Mouse (Mus musculus) kidney, adult 2 months (tissue): ENCODE results near the gene Asb6. TPM values are rescaled to one million over a fixed set of nuclear protein-coding genes. Genes with fewer than 3 reads are reported as not detected.

Experiments used
- DNase-seq: peaks from one replicate; pipeline ENCODE4 v3.0.0; 2021
- H3K27ac ChIP-seq: fragments of 200-500 bp; 2 replicates; pipeline ENCODE4 v1.5.1; 2012; ENCODE audit warnings: low read depth, low read length, control low read depth, inconsistent platforms; ENCODE audit not compliant: insufficient read depth
- H3K27me3 ChIP-seq: fragments of 200-500 bp; replicated peaks from 2 replicates; pipeline ENCODE4 v1.6.1; 2012; ENCODE audit warnings: mild to moderate bottlenecking, moderate library complexity, low read length, inconsistent platforms; ENCODE audit not compliant: control insufficient read depth, insufficient read depth
- H3K36me3 ChIP-seq: fragments of 200-500 bp; 2 replicates; pipeline ENCODE4 v1.6.1; 2012; ENCODE audit warnings: mild to moderate bottlenecking, moderate library complexity, low read length, inconsistent platforms; ENCODE audit not compliant: control insufficient read depth, insufficient read depth
- H3K4me1 ChIP-seq: fragments of 200-500 bp; 2 replicates; pipeline ENCODE4 v1.6.1; 2011; ENCODE audit warnings: low read length; ENCODE audit not compliant: control insufficient read depth, insufficient read depth
- H3K4me3 ChIP-seq: fragments of 200-500 bp; 2 replicates; pipeline ENCODE4 v1.5.1; 2011; ENCODE audit warnings: mild to moderate bottlenecking, low read depth, low read length, control low read depth; ENCODE audit not compliant: insufficient read depth
- CTCF ChIP-seq: fragments of 200-500 bp; conservative IDR thresholded peaks from 2 replicates; pipeline ENCODE4 v1.5.1; 2011; ENCODE audit warnings: low read depth, mild to moderate bottlenecking, control low read depth, low read length, moderate library complexity, mixed read lengths; ENCODE audit not compliant: insufficient read depth, insufficient read length
- POLR2A ChIP-seq: fragments of 200-500 bp; IDR thresholded peaks from one replicate; pipeline ENCODE4 v1.6.1; 2011; ENCODE audit warnings: low read depth, low read length, control low read depth
- WGBS: fragments of 180-500 bp; shearing (Covaris S2); methylation state at CpG from one replicate; pipeline ENCODE4 v1.1.7; 2018; 5-methylcytosine and 5-hydroxymethylcytosine counted together
- polyA plus RNA-seq: library from polyadenylated mRNA; depleted of rRNA; stranded (reverse); fragments of >200 nt; gene quantifications from 2 replicates; pipeline ENCODE4 v1.2.3, GENCODE M21; 2012; rRNA removed

Asb6 gene
- polyA plus RNA-seq: 24.5 and 35.2 TPM in 2 replicates

GRCm38 (mm10) chr2:30830283-30830795 lies at the start of gene Asb6:
Asb6 (minus strand) TSS chr2:30830333.
- TF ChIP-seq CTCF: no peak
- TF ChIP-seq POLR2A: no peak
- 48% methylated on average over 4 of the region's 4 CpGs for WGBS
- DNase-seq: no peak
- Histone ChIP-seq H3K27me3 (no peaks in the 10 kb centered on the region), H3K36me3 (no peaks in the 10 kb centered on the region), H3K4me1 (peaks cover 7% of the 10 kb centered on the region; the same call in 1 of the 2 replicates), H3K4me3 (no peak within 1 kb of the TSS), H3K27ac (no peak within 1 kb of the TSS)

- TF ChIP-seq CTCF (no peak), POLR2A (no peak)
- Histone ChIP-seq H3K4me1 (no peaks in the 10 kb centered on the region), H3K27ac (no peak overlapping the region), H3K4me3 (no peak overlapping the region), H3K36me3 (no peaks in the 10 kb centered on the region), H3K27me3 (no peaks in the 10 kb centered on the region)
- 94% methylated on average over 15 of the region's 15 CpGs for WGBS
- DNase-seq: no peak
These were observed 49.3 kb upstream of the Asb6 start for GRCm38 (mm10) chr2:30879481-30879880.

GRCm38 (mm10) chr2:30875621-30876432 lies 45.7 kb upstream of the Asb6 start:
- Histone ChIP-seq H3K27ac (no peak overlapping the region), H3K4me3 (no peak overlapping the region), H3K4me1 (no peaks in the 10 kb centered on the region), H3K27me3 (no peaks in the 10 kb centered on the region), H3K36me3 (no peaks in the 10 kb centered on the region)
- 63% methylated on average over 11 of the region's 11 CpGs for WGBS
- no peak for DNase-seq
- TF ChIP-seq CTCF (no peak), POLR2A (no peak)

GRCm38 (mm10) chr2:30875096-30875495 lies 45.0 kb upstream of the Asb6 start:
- no peaks in the 10 kb centered on the region for H3K27me3 ChIP-seq
- WGBS: 83% methylated on average over 7 of the region's 7 CpGs
- no peaks in the 10 kb centered on the region for H3K36me3 ChIP-seq
- no peak for DNase-seq
- TF ChIP-seq POLR2A: no peak
- no peak for TF ChIP-seq CTCF
- no peaks in the 10 kb centered on the region for H3K4me1 ChIP-seq
- no peak overlapping the region for H3K27ac ChIP-seq
- no peak overlapping the region for H3K4me3 ChIP-seq

GRCm38 (mm10) chr2:30874445-30874844 lies 44.3 kb upstream of the Asb6 start:
- Histone ChIP-seq H3K36me3 (no peaks in the 10 kb centered on the region), H3K27me3 (no peaks in the 10 kb centered on the region), H3K4me1 (no peaks in the 10 kb centered on the region), H3K4me3 (no peak overlapping the region), H3K27ac (no peak overlapping the region; the same call in 1 of the 2 replicates)
- 62% methylated on average over 10 of the region's 10 CpGs for WGBS
- TF ChIP-seq CTCF: no peak
- no peak for TF ChIP-seq POLR2A
- no peak for DNase-seq

- Histone ChIP-seq H3K27ac (no peak overlapping the region), H3K4me1 (no peaks in the 10 kb centered on the region), H3K4me3 (no peak overlapping the region), H3K27me3 (no peaks in the 10 kb centered on the region), H3K36me3 (no peaks in the 10 kb centered on the region)
- TF ChIP-seq CTCF (no peak), POLR2A (no peak)
- 90% methylated on average over 6 of the region's 6 CpGs for WGBS
- DNase-seq: no peak
These were observed 42.5 kb upstream of the Asb6 start for GRCm38 (mm10) chr2:30872669-30873068.

- Histone ChIP-seq H3K4me3 (no peak overlapping the region), H3K36me3 (no peaks in the 10 kb centered on the region), H3K27ac (no peak overlapping the region), H3K4me1 (no peaks in the 10 kb centered on the region), H3K27me3 (no peaks in the 10 kb centered on the region)
- DNase-seq: peak; percentile 86
- TF ChIP-seq POLR2A: no peak
- no peak for TF ChIP-seq CTCF
- 74% methylated on average over 8 of the region's 8 CpGs for WGBS
These were observed 40.7 kb upstream of the Asb6 start for GRCm38 (mm10) chr2:30870863-30871262.
